Mouse (Mus musculus): ENCODE results near the gene Naa25. TPM values are rescaled to one million over a fixed set of nuclear protein-coding genes. Genes with fewer than 3 reads are reported as not detected.

The Naa25 gene
- total RNA-seq, 2 experiments from 2014 or later, result 39.4 to 40.7 TPM

Other genes starting within 250 kb of the Naa25 start
- 10 to 100 TPM; 93.7 to 99.3 TPM for gene Ptpn11, start 206.5 kb upstream of the Naa25 start, total RNA-seq (2021)
- gene Rpl6, start 193.5 kb upstream of the Naa25 start, total RNA-seq (2021), result 100 to 1,000 TPM; 401 to 441 TPM
- gene Hectd4, start 177.7 kb upstream of the Naa25 start, total RNA-seq (2021), result 100 to 1,000 TPM; 180 to 207 TPM
- 10 to 100 TPM; 83.3 to 93.0 TPM for gene Trafd1, start 12.3 kb upstream of the Naa25 start, total RNA-seq (2021)
- gene Tmem116, start 54.0 kb downstream of the Naa25 start, total RNA-seq (2021), result 1 to 10 TPM; 9.2 to 9.4 TPM
- 100 to 1,000 TPM; 140 to 151 TPM for gene Erp29, start 54.6 kb downstream of the Naa25 start, total RNA-seq (2021)
- under 1 TPM in 1 of 2 experiments, not detected in 1; 0.10 TPM for gene Adam1b, start 105.5 kb downstream of the Naa25 start, total RNA-seq (2021)
- 10 to 100 TPM in 1 of 2 experiments, 1 to 10 TPM in 1; 7.7 to 13.9 TPM for gene Adam1a, start 147.5 kb downstream of the Naa25 start, total RNA-seq (2021)
- gene Gm42878, start 147.5 kb downstream of the Naa25 start, total RNA-seq (2021), result not detected
- 10 to 100 TPM; 59.5 to 67.7 TPM for gene Mapkapk5, start 148.0 kb downstream of the Naa25 start, total RNA-seq (2021)
- gene Aldh2, start 195.9 kb downstream of the Naa25 start, total RNA-seq (2021), result 100 to 1,000 TPM; 109 to 120 TPM
- 1 to 10 TPM; 5.4 to 6.6 TPM for gene Acad12, start 221.0 kb downstream of the Naa25 start, total RNA-seq (2021)